Mouse (Mus musculus) frontal cortex, postnatal 14 days (tissue): ENCODE measurements around the gene Tyrobp.

Experiments used
- DNase-seq, 2 experiments: peaks; one replicate each; pipeline ENCODE4 v3.0.0; 2022; ENCODE audit warnings: low spot score in 2 of 2

Gene Tyrobp

DNA sequence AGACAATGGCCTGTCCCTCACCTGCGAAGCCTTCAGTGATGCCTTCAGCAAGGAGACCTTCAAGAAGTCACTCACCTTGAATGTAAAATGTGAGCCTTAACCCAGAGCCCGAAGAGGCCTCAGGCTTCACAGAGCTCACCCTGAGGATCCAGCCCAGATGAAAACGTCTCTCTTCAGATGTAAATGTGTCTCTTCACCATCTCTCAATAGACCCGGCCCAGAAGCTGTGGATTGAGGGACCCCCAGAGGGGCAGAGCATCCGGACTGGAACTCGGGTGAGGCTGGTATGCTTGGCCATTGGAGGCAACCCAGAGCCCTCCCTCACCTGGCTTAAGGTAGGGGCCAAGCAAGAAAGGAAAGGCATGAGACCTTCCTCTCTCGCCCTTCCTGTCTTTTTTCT lies 50.0 kb downstream of the Tyrobp start:
- DNase-seq, result no peak

DNA sequence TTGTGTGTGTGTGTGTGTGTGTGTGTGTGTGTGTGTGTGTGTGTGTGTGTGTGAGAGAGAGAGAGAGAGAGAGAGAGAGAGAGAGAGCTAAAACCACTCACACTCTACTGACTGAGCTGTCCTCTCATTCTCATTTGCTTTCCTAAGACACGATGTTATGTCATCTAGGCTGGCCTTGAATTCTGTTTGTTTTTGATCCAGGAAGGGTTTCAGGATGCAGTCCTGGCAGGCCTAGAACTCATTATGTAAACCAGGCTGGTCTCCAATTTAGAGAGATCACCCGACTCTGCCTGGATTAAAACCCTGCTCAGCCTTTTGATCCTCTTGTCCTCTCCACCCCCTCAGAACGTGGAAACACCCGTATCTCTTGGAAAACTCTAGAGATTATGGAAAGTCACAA lies 50.4 kb downstream of the Tyrobp start:
- no peak for DNase-seq

DNA sequence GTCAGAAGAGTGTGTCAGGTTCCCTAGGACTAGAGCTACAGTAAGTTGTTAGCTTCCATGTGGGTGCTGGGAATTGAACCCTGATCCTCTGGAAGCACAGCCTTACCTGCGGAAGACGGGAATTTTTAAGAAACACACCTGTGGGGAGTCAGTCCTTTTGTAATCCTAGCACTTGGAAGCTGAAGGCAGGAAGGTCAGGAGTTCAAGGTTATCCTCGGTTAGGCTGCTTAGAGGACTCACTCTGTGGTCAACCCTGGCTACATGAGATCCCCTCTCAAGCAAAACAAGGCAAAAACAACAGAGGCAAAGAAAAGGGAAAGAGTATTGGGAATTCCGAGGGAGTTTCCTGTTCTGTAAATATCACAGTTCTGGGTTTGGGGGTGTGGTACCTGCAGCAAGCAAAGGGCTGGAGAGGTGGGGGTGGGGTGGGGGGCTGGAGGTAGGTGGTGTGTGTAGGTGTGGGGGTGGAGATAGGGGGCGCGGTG lies 51.3 kb downstream of the Tyrobp start:
- no peak for DNase-seq
